Mouse (Mus musculus) olfactory bulb, adult 2 months (tissue): Measurements from ENCODE around the gene Tekt4.

Experiments used
- CTCF ChIP-seq: fragments of 200-500 bp; IDR thresholded peaks from 2 replicates; pipeline ENCODE4 v1.5.1; 2012; ENCODE audit warnings: low read depth, mild to moderate bottlenecking, low read length, moderate library complexity; ENCODE audit not compliant: insufficient read depth
- POLR2A ChIP-seq: fragments of 200-500 bp; IDR thresholded peaks from 2 replicates; pipeline ENCODE4 v1.6.1; 2012; ENCODE audit warnings: mild to moderate bottlenecking, low read depth, low read length, moderate library complexity; ENCODE audit not compliant: insufficient read depth

DNA sequence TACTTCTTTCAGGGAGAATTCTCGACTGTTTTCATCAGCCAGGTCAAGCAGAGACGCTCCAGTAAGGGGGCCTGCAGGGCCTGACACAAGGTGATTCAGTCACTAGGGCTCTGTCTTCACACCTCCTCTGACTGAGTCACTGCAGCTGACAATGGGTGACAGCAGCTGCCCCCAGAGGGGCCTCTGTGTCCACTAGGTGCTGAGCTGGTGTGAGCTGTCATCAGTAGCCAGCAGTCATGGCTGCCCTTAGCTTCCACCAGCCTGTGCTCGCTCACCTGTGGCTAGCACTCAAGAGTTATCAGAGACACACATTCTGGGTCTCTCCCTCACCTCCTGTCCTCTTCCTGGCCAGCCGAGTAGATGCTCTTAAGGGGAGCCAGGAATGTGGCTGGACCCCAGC lies 26.4 kb downstream of the Tekt4 start:
- TF ChIP-seq CTCF (no peak), POLR2A (no peak)
